10 mouse cellular contexts compared by ENCODE assay signal in the genomic region with DNA sequence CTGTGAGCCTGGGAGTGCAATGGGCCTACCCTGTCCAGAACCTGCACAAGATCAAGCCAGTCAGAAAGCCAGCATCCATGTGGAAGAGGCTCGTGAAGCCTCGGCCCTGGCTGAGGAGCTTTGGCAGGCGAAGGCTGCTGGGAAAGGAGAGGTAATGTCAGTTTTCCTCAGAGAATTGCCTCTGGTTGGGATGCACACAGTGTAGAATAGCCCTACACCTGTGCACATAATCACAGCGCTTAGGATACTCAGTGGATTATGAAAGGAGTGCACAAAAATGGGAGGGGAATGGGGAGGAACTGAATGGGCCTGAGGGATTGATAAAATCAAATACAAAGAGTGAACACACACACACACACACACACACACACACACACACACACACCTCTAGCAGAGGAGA.
"Had no signal": no experiment of that assay in that cellular context is flagged by ENCODE, and none has a peak within 500 bp of the region (broad histone marks: within the 10 kb centered on the region; RNA-seq: fewer than 3 reads in every experiment).

No protein-coding gene starts in this region.

- H3K4me3 ChIP-seq: limb, embryonic 12.5 days had no signal

- H3K4me2 ChIP-seq: limb, embryonic 12.5 days had no signal

- H3K9ac ChIP-seq: limb, embryonic 12.5 days; liver, embryonic 14.5 days had no signal

- H3K27ac ChIP-seq: limb, embryonic 12.5 days; liver, embryonic 14.5 days; stomach, postnatal 0 days had no signal

- DNase-seq: kidney, adult 8-10 months; lung, adult 18-20 months; right cerebral cortex, postnatal 14 days; thymus, adult 18-20 months; thymus, postnatal 25 days had no signal

- ATAC-seq: inflammation-experienced regulatory T-cells, adult 6 months; intestine, postnatal 0 days had no signal

- H3K9me3 ChIP-seq: limb, embryonic 12.5 days had no signal

- H3K4me1 ChIP-seq: limb, embryonic 12.5 days had no signal

- H3K27me3 ChIP-seq: limb, embryonic 12.5 days had no signal

- H3K36me3 ChIP-seq: limb, embryonic 12.5 days had no signal
